Mouse (Mus musculus) retina, postnatal 1 day (tissue): ENCODE data around the gene Ntn1.

Experiments
- DNase-seq: peaks from one replicate; pipeline ENCODE4 v3.0.0-alpha.2; 2012

Gene Ntn1

DNA sequence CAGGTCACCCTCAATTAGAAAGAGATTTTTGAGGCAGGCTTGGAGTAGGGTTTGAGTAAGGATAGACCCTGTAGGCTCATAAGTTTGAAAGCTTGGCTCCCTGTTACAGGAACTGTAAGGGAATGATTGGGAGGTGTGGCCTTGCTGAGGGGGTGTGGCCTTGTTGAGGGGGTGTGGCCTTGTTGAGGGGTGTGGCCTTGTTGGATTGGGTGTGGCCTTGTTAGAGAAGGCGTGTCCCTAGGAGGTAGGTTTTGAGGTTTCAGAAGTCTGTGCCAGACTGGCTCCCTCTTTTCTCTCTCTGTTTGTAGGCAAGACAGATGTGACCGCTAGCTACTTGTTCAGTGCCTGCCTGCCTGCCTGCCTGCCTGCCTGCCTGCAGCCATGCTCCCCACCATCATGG lies 75.8 kb downstream of the Ntn1 start:
- no peak for DNase-seq

DNA sequence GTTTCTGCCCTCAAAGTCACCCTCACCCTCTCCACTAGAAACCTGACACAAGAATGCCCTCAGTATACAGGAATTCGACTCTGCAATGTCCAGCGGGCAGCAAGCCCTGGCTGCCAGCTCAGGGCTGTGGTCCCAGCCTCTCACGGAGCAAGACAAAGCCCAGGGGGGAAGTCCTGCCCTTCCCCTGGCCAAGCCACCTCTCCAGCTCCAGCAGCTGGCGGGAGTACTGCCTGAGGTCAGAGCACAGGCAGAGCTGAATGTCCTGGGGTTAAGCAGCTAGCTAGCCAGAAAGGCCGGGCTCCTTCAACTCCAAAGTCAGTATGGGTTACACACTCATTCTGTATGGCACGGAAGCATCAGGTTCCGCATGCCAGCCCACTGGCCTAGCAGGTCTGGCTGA lies 79.2 kb downstream of the Ntn1 start:
- DNase-seq: no peak

DNA sequence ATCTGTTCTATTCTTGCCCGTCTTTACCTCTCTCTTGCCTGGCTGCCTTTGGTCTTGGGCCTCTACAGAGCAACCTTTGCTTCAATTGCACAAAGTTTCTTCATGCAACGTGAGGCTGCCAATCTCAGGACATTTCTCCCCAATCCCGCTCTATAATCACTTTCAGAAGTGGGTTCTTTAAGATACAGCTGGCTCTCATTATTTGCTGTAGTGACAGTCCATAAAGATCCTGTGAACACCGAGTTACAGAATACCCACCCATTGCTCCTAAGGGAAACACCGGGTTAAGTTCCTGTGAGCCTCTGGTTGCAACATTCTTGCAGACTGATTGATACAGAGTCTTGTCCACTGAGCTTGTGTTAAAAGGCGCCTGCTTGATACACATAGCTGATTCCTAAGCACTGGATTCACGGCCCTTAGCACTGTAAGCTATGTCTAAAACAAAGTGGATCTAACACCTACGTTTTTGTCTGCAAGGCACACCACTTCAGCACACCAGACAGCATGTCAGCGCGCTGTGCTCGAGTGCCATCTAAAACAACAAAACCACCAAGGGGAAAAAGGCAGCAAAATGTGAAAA lies 85.0 kb downstream of the Ntn1 start:
- DNase-seq: no peak

DNA sequence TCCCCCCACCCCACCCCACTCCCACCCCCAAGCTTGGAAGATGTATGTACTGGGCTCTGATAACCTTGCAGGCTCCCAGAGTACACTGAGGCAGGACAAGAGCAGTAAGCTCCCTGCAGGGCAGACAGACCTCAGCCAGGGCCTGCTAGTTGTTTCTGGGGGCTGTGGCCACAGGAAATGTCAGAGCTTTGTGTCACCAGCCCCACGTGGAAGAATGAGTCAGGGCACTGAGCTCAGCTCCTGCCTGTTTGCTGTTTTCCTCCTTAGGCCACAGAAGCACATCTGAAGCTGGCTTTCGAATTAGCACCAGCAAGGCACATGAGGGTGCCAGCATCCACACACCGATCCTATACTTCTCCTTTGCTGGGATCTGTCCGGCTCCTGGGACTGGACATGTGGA lies 86.8 kb downstream of the Ntn1 start:
- DNase-seq: no peak

DNA sequence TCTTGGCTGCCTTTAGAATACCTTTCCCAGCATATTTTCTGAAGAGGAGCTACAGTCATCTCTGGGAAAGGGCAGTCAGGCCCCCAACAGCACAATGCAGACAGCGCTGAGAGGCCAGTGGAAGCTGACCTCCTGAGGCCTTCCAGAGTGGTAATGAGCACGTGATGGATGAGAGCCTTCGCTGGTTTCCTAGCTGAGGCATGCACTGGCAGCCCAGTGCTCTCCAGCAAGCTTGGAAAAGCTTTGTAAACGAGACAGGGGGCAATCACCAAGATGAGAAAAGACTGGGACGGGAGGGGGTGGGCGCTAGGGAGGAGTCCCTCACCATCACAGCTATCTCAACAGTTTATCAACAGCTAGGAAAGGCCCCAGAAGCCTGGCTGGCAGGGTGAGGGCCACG lies 87.6 kb downstream of the Ntn1 start:
- DNase-seq: peak; percentile 29

DNA sequence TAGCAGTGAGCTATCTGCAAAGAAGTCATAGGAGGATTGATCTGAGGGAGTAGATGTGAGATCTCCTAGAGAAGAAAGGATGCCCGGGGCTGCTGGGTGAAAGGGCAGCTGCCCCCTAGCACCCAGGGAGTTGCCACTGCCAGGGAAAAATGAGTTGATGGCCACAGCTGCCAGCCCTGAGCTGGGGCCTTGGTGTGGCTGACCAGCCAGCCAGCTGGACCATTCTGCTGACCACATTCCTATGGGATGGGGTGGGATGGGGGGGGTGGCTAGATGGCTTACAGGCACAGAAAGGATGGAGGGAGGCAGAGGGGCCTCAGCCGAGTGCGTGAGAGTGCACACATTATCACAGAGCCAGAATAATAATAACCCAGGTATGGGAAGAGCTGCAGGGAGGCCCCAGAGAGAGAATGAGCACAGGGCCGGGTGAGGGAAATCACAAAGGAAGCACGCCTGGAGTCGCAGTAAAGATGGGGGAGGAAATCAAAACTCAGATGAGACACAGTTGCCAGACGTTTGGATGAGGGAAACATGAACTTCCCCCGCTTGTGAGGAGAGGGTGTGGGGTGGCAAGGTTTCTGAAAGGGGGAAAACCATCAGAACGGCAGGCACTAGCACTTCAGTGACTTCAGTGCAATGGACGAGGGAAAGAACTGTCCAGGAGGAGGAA lies 91.6 kb downstream of the Ntn1 start:
- DNase-seq: no peak

DNA sequence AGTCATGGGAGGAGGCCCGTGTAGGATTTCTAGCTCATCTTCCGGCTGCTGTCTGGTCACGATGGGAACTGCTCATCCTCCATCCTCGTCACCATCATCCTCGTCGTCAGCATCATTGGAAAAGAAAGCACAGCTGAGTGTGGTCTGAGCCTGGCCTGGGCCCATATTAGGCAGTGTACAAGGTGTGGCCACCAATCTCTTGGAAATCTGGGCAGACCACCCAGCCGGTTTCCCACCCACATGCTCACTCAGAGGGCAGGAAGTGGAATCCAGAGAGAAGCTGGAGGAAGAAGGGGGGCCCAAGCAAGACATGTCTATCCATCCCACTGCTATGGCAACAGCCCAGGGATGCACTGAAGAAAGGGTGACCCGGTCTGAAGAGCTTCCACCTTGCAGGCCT lies 94.6 kb downstream of the Ntn1 start:
- DNase-seq: no peak

DNA sequence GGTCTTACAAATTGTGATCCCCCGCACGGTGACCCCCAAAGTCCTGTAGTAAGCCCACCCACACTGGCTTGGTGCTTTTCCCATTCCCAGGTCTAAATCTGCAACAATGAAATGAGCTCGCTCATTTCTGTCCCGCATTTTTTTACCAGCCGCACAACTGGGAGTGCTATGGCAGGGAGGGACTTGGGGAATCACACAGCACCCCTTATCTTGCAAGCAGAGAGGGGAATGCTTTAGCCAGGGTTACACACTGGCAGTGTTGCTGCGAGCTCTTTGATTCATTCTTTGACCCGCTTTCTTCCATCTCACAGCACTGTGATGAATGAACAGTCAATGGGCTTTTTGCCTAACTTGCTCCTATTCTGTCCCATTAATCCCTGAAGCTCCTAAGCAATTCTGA lies 98.3 kb downstream of the Ntn1 start:
- DNase-seq: peak; percentile 39

DNA sequence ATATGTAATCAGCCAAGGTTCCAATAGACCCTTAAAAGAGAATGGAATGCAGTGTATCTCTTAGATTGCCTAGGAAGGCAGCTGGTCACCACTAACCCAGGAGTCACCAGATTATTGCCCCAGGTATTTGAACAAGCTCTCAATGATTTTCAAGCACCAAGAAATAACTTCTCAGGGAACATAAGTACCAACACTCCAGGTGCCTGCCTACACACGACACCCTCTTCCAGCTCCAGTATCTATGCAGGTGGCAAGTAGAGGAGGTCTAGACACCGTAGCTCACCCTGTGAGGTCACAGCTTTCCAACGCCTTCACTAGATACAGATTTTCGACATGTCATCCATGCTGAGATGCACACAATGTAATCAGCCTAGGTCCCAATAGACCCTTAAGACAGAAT lies 99.0 kb downstream of the Ntn1 start:
- no peak for DNase-seq

DNA sequence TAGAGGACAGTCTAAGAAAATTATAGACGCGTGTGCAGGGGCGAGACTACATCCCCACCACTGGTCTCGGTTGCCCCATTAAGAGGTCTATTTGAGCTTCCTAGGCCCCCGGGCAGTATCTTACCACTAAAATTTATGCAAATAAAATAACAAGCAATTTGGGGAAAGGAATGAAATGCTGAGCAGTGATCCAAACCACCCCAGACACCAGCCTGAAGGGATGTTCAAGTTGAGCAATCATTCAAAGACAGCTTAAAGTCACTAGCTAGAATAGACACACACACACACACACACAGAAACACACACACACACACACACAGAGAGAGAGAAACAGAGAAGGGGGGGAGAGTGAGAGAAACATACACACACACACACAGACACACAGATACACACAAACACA lies 105.1 kb downstream of the Ntn1 start:
- DNase-seq: no peak

DNA sequence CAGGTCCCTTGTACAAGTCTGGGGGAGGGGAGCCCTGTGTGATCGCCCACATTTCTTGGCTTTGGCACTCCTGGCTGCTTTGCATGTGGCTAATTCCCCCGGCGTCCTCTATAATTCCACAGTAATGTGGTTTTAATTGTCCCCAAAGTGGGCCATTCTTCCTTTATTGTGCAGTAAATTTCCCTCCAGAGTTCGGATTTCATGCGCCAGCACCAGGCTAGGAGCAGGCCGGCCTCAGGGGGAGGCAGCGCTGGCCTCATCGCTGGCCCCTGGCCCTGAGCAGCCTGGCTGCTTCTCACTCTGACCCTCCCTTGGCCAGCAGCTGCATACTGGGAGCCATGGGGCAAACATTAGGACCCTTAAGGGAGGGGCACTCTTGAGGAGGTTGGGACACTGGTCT lies 110.0 kb downstream of the Ntn1 start:
- no peak for DNase-seq

DNA sequence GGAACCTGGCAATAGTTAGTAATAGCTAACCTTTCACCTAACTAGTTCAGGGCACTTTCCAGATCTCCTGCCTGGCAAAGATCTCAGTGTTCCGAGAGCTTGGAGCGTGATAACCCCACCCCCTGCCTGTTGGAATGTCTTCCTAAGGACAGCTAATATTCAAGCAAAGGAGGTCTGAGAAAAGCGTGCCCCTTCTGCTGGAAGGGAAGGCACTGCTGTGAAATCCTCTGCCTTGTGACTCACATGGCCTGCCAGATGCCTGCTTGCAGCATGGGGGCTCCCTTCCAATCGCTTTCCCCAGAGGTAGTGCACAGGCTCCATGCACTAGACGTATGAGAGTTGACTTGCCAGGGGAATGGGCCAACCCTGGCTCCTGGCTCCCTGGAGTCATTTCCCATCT lies 113.3 kb downstream of the Ntn1 start:
- no peak for DNase-seq

DNA sequence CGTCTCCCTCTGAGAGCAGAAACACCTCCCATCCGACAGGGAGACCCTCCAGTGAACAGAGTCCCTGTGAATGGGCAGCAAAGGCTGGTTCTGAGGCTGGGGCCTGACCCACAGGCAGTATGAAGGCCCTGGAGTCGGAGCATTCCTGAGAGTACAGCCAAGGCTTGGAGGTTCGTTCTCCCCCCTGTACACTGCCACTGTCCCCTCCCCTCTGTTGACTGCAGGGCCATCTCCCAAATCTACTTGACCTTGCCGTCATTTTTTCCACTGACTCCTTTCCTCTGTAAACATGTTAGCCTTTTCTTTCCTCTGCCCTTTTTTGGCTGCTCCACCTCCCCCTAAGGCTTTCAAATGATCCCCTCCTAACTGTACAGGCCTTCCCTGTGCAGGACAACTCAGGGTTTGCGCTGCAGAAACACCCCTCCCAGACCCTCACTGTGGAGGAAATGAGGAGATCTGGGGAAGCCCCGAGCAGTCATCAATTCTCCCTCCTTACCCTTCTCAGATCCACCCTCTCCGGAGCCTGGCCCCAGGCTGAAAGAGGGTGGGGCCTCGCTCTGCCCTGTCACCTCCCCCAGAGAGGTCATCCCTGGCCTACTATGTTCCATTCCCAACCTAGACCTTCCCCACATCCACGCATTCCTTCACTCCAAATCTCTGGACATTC lies 114.3 kb downstream of the Ntn1 start:
- no peak for DNase-seq

DNA sequence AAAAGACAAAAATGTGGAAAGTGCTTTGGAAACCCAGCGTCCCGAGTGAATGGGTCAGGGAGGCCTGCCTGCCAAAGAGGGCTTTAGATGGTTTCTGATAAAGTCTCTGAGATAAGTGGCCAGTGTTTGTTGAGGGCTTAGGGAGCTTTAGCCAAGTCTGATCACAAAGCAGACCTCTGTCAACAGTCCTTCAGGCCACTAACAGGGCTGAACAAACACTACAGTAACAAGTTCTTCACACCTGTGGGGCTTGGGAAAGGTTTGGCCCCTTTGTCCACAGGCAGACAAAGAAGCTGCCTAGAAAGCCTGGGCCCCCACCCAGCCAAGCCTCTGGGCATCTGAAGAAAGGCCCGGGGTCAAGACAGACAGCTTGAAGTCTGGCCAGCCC lies 114.9 kb downstream of the Ntn1 start:
- DNase-seq: no peak

DNA sequence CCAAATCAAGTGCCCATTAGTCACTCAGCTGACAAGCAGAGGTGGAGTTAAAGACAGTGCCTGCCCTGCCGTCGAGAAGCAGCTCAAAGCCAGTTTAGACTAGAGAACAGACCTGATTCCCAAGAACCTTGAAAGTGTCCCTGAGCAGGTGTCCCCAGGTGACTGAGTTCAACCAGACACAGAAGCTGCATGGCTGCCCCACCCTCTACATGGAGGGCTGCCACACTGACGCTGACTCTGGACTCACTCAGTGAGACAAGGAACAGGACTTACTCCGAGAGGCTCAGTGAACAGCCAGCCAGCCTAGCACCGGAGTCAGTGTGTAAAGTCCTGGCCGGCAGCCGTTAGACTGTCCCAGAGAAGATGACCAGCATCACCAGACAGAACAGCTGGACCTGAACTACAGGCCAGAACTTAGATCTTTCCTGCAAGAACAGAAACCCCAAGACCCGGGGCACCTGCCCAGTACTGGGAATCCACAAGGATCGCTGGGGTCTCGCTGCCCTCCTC lies 120.6 kb downstream of the Ntn1 start:
- DNase-seq: no peak

DNA sequence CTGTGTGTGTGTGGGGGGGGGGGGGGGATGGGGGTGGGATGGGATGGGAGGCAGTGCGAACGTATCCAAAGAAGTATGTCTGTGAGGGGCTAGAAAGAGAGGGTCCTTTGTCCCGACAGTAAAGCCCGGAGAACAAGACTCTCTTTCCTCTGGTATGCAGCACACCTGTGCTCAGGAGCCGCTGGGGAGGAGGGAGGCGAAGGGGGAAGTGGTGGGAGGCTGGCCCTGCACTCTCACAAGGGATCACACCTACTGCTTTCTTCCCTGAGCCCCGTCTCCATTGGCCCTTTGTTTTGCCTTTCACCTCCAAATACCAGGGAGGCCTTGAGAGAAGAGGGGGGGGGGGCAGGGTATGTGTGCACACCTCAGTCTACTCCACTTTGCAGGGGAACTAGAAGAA lies 123.7 kb downstream of the Ntn1 start:
- no peak for DNase-seq

DNA sequence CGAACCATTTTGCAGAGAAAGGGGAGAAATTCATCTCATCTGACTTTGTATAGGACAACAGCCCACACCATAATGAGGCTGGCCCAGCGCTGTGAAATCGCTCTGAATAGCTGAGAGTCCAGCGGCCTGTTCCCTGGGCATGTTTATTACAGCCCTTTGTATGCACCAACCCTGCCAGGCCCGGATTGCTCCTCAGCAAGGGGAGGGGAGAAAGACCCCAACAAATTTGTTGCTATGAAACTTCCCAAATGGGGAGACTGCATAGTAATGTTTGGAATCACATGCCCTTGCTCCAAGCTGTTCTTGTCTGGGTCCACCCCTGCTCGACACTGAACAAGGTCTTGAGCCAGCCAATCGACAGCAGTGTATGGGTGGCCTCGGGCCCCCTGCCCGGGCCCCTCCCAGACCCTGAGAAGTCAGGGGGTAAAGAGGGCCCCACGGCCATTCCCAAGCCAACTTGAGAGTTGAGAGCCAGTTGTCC lies 126.3 kb downstream of the Ntn1 start:
- DNase-seq: peak; percentile 32

DNA sequence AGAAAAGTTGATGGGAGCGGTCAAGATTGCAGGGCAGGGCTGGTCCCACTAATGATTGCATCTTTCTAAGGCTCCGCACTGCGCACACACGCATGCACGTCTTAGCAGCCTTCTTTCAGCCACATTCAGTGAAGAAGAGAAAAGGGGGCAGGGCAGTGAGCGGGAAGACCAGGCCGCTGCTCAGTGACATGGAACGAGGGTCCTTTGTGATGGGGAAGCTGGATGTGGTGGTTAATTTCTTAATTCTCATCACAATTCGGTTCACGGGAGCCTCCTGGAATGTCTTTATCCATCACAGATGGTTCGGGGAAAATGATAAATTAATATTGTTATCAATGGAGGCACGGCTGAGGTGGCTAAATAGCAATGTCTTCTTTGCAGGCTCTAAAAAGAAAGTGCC lies 126.8 kb downstream of the Ntn1 start:
- DNase-seq: peak; percentile 42

DNA sequence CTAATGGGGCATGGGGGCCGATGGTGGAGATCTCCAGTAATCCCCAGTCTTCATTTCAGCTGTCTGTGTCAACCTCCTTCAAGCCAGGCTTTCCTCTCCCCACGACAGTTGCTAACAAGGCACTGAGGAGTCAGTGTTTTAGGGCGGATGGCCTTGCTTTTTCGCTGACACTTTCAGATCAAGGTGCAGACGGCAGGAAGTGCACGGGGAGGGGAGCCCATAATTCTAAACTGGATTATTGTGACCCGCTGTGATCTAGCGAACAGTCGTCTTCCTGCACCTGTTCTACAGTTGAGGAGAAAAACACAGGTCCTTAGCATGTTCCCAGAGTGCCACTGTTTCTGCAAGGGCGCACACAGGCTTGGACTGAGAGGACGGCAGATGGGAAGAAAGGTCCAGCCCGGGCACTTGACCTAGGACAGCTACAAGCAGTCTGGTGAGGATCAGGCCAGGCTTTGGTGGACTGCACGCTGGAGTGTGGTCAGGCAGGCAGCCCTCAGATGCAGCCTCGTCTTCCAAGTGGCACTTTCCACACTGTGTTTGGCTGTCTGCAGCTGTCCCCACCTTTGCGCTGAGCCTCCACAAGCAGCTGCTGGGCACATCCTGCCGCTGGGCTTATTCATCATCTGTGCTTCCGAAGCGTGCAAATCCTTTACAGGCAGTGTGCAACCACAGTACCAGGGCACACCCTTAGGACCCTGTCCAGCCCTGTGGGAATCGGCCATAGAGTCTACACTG lies 129.7 kb downstream of the Ntn1 start:
- DNase-seq: peak; percentile 42

DNA sequence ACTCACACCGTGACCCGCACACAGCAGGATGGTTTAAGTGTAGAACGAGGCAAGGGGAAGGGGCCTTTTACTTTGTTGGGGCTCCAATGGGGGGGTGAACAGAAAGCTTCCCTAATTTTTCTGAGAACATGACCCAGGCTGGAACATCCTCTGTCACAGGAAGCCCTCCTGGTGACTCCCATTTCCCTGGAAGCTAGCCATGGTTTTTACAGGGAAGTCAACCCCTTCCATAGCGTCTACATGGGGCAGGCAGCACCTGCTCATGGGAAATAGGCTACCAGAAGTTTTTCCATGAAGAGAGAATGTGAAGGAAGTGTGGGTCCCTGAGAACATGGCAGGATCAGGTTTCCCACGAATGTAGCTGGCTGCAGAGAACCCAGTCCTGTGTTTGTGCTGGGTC lies 136.3 kb downstream of the Ntn1 start:
- no peak for DNase-seq

DNA sequence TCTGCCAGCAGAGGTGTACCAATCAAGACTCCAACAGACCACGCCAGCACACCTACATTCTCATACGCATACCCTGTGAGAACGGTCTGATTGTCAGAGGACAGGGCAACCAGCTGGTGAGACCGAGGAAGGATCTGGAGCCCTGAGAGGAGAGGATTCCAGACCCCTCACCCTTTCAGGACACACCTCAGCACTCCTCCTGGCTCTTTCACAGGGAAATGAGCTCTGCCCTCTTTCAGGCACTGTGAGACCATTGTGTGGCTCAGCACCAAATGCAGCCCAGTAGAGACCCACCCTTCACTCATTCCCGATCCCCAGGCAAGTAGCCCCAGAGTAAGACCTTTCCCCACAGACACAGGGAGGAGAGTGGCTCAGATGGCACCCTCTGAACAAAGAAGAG lies 137.5 kb downstream of the Ntn1 start:
- no peak for DNase-seq

DNA sequence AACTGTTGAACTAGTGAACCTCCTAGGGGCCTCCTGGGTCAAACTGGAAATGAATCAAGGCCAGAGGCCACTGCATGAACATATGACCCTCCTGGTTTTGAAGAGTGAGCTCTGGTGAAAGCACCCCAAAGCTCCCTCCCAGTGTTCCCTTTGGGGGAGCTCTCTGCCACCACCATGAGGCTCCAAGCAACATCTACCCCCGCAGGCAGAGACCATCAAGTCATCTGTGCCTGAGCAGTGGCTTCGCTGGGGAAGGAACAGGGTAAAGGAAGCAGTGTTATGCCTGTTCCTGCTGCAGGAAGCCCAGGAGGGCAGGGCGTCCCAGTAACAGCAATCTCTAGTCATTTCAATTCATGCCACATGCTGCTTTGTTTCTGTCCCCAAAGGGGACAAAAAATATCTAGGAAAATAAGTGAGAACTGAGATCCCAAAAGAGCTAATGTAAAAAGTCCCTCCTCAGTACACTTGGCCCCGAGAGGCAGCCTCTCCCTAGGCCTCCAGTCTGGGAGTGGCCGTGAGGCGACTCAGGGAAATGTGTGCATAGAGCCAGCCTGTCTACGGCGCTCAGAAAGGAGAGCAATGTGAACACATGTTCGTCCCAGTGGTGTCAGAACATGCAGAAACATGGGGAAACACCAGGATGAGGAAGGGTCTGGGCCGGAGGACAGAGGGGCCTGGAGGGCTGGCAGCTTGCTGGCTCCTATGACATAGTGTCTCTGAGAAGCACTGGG lies 139.3 kb downstream of the Ntn1 start:
- no peak for DNase-seq

DNA sequence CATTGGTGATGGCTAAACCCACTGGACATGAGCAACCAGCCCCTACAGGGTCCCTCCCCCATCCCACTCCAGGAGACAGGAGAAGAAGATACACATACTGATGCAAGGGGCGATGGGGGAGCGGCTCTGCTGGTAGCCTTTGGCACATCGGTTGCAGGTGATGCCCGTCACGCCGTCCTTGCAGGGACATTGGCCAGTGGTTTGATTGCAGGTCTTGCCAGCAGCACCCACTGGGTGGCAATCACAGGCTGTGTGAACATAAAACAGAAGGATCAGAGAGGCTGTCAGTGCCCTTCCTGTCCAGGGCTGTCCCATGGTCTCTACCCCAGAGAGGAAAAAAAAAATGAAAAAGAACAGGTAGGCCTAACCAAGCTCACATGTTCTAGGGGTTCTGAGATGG lies 140.2 kb downstream of the Ntn1 start:
- no peak for DNase-seq
